Mouse (Mus musculus) spleen, adult 12 weeks (tissue): Measurements from ENCODE around the gene Elmo3.

Source experiments
- DNase-seq: peaks from one replicate; pipeline ENCODE4 v3.0.0; 2022; ENCODE audit warnings: low spot score

Gene Elmo3

GRCm38 (mm10) chr8:105305211-105306145 lies at the start of gene Elmo3:
Gene Elmo3, plus strand, starts transcription at chr8:105305601.
- DNase-seq, result no peak

- no peak for DNase-seq
Measured at GRCm38 (mm10) chr8:105257318-105258114, 47.9 kb upstream of the Elmo3 start.

GRCm38 (mm10) chr8:105258911-105259720 lies 46.3 kb upstream of the Elmo3 start:
- DNase-seq, result no peak

GRCm38 (mm10) chr8:105259721-105260320 lies 45.6 kb upstream of the Elmo3 start:
- DNase-seq, result peak; percentile 65

- DNase-seq, result no peak
Measured at GRCm38 (mm10) chr8:105260371-105261099, 44.9 kb upstream of the Elmo3 start.

- no peak for DNase-seq
Measured at GRCm38 (mm10) chr8:105261326-105261980, 43.9 kb upstream of the Elmo3 start.

- no peak for DNase-seq
Measured at GRCm38 (mm10) chr8:105263244-105263912, 42.0 kb upstream of the Elmo3 start.

GRCm38 (mm10) chr8:105264024-105264982 lies 41.1 kb upstream of the Elmo3 start, which contains the start of the genes Tradd and Fbxl8:
Gene Tradd, minus strand, starts transcription at chr8:105264609.
Gene Fbxl8, plus strand, starts transcription at chr8:105264648.
- peak; percentile 72 for DNase-seq

GRCm38 (mm10) chr8:105265128-105265527 lies 40.3 kb upstream of the Elmo3 start:
- no peak for DNase-seq

GRCm38 (mm10) chr8:105266775-105267174 lies 38.6 kb upstream of the Elmo3 start:
- DNase-seq, result no peak

GRCm38 (mm10) chr8:105268342-105269074 lies 36.9 kb upstream of the Elmo3 start:
- no peak for DNase-seq

- DNase-seq, result no peak
Measured at GRCm38 (mm10) chr8:105269075-105269458, 36.3 kb upstream of the Elmo3 start.

- no peak for DNase-seq
Measured at GRCm38 (mm10) chr8:105269461-105269947, 35.9 kb upstream of the Elmo3 start, which contains the start of gene Hsf4. Gene Hsf4, plus strand, starts transcription at chr8:105269801.

GRCm38 (mm10) chr8:105270101-105270915 lies 35.1 kb upstream of the Elmo3 start:
- no peak for DNase-seq

- no peak for DNase-seq
Measured at GRCm38 (mm10) chr8:105270916-105271186, 34.5 kb upstream of the Elmo3 start.

GRCm38 (mm10) chr8:105275387-105275786 lies 30.0 kb upstream of the Elmo3 start:
- no peak for DNase-seq

GRCm38 (mm10) chr8:105275840-105276239 lies 29.6 kb upstream of the Elmo3 start, which contains the start of gene Nol3:
Gene Nol3, plus strand, starts transcription at chr8:105276140.
- DNase-seq, result no peak
